Mouse (Mus musculus) testis, adult 2 months (tissue): ENCODE data around the gene Baz2b. TPM values are rescaled to one million over a fixed set of nuclear protein-coding genes. Genes with fewer than 3 reads are reported as not detected.

Experiments used
- H3K27ac ChIP-seq: fragments of 200-500 bp; 2 replicates; pipeline ENCODE4 v1.5.1; 2012; ENCODE audit warnings: low read depth, low read length; ENCODE audit not compliant: control insufficient read depth, insufficient read depth
- H3K27me3 ChIP-seq: fragments of 200-500 bp; 2 replicates; pipeline ENCODE4 v1.6.1; 2012; ENCODE audit warnings: mild to moderate bottlenecking, low read length, moderate library complexity; ENCODE audit not compliant: control insufficient read depth, insufficient read depth
- H3K36me3 ChIP-seq: fragments of 200-500 bp; 2 replicates; pipeline ENCODE4 v1.6.1; 2012; ENCODE audit warnings: mild to moderate bottlenecking, low read length; ENCODE audit not compliant: control insufficient read depth, insufficient read depth
- H3K4me1 ChIP-seq: fragments of 200-500 bp; 2 replicates; pipeline ENCODE4 v1.6.1; 2012; ENCODE audit warnings: low read length; ENCODE audit not compliant: control insufficient read depth, insufficient read depth
- H3K4me3 ChIP-seq: fragments of 200-500 bp; 2 replicates; pipeline ENCODE4 v1.5.1; 2012; ENCODE audit warnings: low read depth, mild to moderate bottlenecking, low read length, moderate library complexity, mixed read lengths; ENCODE audit not compliant: control insufficient read depth
- CTCF ChIP-seq: fragments of 200-500 bp; IDR thresholded peaks from 2 replicates; pipeline ENCODE4 v1.5.1; 2012; ENCODE audit warnings: low read depth, mild to moderate bottlenecking, inconsistent platforms, low read length, moderate library complexity; ENCODE audit not compliant: control insufficient read depth, insufficient read depth, insufficient replicate concordance
- POLR2A ChIP-seq: fragments of 200-500 bp; IDR thresholded peaks from 2 replicates; pipeline ENCODE4 v1.6.1; 2012; ENCODE audit warnings: low read depth, mild to moderate bottlenecking, inconsistent platforms, low read length, moderate library complexity; ENCODE audit not compliant: control insufficient read depth
- polyA plus RNA-seq: library from polyadenylated mRNA; depleted of rRNA; stranded (reverse); fragments of >200 nt; gene quantifications from 2 replicates; pipeline ENCODE4 v1.2.3, GENCODE M21; 2012

Baz2b gene
- polyA plus RNA-seq, 1 experiment = 20.0 TPM

DNA sequence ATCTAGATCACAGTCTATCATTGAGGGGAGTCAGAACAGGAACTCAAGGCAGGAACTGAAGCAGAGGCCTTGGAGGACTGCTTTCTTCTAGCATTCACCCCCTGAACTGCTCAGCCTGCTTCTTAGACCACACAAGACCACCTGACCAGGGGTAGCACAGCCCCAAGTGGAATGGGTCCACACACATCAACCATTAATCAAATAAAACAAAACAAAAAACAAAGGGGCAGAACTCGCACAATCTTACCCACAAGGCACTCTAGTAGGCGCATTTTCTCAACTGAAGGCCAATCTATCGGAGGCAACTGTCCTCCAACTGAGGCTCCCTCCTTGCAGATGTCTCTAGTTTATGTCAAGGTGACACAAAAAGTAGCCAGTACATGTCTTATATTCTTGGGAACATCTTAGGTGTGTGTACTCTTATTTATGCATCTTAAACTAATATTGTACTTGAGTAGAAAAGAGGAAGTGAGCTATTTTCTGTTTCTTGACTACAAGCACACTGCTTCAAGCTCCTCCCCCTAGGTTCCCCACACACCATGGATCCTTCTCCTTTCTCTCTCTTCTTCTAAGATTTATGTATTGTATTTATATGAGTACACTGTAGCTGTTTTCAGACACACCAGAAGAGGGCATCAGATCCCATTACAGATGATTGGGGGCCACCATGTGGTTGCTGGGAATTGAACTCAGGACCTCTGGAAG, 189.9 kb downstream of the Baz2b start:
- no peaks in the 10 kb centered on the region for H3K27me3 ChIP-seq
- H3K27ac ChIP-seq = no peak overlapping the region
- no peak overlapping the region for H3K4me3 ChIP-seq
- H3K4me1 ChIP-seq = no peaks in the 10 kb centered on the region
- no peaks in the 10 kb centered on the region for H3K36me3 ChIP-seq
- TF ChIP-seq POLR2A (no peak), CTCF (no peak)

DNA sequence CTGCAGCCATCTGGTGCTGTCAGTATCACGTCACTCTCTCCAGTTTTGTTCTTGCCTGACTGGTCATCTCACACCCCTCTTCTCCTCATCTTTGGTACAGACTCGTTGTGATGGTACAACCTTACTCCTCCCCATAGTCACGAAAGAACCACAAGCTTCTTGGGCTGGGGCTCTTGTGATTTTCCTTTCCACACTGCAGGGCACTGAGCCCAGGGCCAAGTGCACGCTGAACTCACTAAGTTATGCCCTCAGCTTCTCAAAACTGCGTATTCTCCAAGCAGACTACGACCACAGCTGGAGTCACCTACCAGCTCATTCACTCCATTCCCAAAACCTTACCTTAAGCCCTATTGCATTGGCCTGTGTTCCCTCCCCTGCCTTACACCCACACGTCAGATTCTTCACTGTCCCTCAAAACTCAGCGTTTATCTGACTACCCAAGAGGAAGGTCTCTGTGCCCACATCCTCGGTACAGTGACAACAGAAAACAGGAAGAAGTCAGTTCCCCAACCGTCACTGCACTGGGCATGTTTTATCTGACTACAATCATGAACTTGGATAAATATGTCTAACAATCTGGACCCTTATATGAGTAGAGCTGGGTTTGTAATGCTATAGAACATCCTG, 190.7 kb downstream of the Baz2b start:
- Histone ChIP-seq H3K36me3 (no peaks in the 10 kb centered on the region), H3K27ac (no peak overlapping the region)

DNA sequence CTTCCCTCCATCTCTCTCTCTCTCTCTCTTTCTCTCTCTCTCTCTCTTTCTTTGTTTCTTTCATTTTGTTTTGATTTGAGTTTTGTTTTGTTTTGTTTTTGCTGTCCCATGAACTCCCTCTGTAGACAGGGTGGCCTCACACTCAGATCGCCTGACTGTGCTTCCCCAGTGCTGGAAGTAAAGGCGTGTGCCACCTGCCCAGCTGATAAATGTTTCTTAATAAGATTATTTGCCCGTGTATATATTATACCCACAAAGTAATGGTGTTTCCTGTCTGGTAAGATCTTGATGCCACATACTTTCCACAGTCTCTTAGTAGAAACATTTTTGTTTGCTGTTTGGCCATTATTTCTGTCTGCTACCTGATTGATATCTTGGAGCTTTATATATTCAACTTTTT, 198.1 kb downstream of the Baz2b start:
- TF ChIP-seq POLR2A (no peak), CTCF (no peak)
- no peaks in the 10 kb centered on the region for H3K27me3 ChIP-seq
- H3K36me3 ChIP-seq = no peaks in the 10 kb centered on the region
- no peak overlapping the region for H3K27ac ChIP-seq
- H3K4me3 ChIP-seq = no peak overlapping the region
- no peaks in the 10 kb centered on the region for H3K4me1 ChIP-seq

More for the DNA sequence above, 190.7 kb downstream of the Baz2b start:
- Histone ChIP-seq H3K4me1 (no peaks in the 10 kb centered on the region), H3K27me3 (no peaks in the 10 kb centered on the region), H3K4me3 (no peak overlapping the region)
- TF ChIP-seq POLR2A (no peak), CTCF (no peak)

DNA sequence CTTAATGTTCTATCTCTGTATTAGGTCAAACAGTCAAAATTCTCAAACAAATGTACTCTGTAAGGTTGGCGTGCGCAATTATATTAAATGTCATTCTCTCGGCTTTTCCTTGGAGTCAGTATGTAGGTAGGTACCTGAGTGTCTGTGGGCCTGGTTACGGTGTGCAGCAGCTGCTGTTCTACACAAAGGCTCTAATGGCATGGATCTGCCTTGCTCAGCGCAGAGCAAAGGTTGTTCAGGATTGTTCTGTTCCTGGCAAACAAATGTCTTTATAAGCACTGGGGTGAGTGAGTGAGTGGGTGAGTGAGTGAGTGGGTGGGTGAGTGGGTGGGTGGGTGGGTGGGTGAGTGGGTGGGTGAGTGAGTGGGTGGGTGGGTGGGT, 206.0 kb downstream of the Baz2b start:
- no peaks in the 10 kb centered on the region for H3K27me3 ChIP-seq
- H3K4me3 ChIP-seq = no peak overlapping the region
- TF ChIP-seq CTCF (no peak), POLR2A (no peak)
- no peaks in the 10 kb centered on the region for H3K36me3 ChIP-seq
- H3K27ac ChIP-seq = no peak overlapping the region
- H3K4me1 ChIP-seq = no peaks in the 10 kb centered on the region

DNA sequence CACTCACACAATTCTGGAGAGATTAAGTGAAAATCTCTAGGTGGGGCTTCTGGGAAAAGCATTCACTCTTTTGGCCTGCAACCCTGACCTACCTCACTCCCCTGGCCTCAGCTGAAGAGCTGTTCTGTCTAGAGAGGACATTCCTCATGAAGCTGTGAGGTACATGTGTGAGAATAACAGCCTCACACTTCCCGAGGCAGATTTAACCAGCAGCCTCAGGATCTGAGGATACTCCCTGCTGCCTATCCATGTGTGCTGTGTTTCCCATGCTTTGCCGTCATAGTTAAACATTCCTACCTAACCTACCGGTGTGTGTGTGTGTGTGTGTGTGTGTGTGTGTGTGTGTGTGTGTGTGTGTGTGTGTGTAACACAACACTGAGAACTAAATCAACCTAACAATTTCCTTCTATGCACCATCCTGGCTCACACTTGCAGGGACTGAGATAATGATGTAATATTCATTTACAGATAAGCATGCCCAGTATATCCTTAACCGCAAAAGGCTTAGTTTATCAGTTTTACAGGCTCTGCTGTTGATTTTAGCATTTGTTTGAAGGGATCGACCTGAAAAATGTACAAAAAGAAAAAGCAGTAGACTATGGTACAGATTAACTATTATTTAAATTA, 206.5 kb downstream of the Baz2b start:
- no peaks in the 10 kb centered on the region for H3K4me1 ChIP-seq
- no peaks in the 10 kb centered on the region for H3K27me3 ChIP-seq
- no peak overlapping the region for H3K27ac ChIP-seq
- TF ChIP-seq POLR2A = no peak
- TF ChIP-seq CTCF = no peak
- no peak overlapping the region for H3K4me3 ChIP-seq
- no peaks in the 10 kb centered on the region for H3K36me3 ChIP-seq

DNA sequence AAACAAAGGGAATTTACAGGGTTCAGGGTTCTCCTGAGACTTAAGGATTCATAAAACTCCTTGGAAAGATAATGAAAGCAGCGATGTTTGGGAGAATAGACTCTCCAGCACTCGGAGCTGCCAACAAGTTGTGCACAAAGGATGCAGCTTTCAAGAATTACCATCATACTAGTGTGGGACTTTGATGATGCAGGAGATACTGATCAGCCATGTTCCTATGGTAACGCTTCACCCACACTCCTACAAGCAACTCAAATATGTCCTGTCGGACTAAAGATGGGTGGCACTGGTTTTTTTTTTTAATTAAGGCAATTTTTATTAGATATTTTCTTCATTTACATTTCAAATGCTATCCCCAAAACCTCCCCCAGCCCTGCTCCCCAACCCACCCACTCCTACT, 209.4 kb downstream of the Baz2b start:
- H3K36me3 ChIP-seq = no peaks in the 10 kb centered on the region
- no peak overlapping the region for H3K27ac ChIP-seq
- TF ChIP-seq POLR2A = no peak
- no peak for TF ChIP-seq CTCF
- H3K27me3 ChIP-seq = no peaks in the 10 kb centered on the region
- no peak overlapping the region for H3K4me3 ChIP-seq
- no peaks in the 10 kb centered on the region for H3K4me1 ChIP-seq

DNA sequence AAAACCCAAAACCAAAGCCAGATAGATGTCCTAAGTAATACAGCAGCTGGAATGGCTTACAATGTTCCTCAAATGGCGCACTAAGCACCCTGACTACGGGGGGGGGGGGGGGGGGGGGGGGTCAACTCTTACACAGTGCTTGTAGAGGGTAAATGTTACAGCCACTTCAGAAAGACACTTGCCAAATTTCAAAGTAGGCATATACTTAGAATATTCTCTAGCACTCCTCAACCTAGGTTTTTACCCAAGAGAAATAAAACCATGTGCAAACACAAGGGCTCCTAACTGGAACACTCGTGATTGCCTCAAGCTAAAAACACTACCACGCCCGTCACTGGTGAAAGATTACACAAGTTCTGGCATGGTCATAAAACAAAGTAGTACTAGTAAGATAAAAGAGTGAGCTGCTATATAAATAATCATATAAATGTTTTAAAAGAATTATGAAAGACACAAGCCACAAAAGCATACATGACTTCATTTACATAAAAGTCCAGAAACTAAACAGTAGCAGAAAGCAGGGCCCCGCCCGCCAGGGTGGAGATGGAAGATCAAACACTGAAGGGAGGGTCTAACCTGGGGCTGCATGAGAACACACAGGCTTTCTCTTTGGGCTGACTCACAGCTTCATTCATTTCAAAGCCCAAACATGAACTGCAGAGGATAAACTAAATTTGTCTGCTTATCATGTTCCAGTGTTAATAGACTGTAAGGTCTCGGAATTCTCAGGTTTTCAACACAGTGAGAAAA, 212.0 kb downstream of the Baz2b start:
- TF ChIP-seq POLR2A = no peak
- TF ChIP-seq CTCF = no peak
- H3K4me3 ChIP-seq = no peak overlapping the region
- H3K27ac ChIP-seq = no peak overlapping the region
- H3K4me1 ChIP-seq = no peaks in the 10 kb centered on the region
- no peaks in the 10 kb centered on the region for H3K36me3 ChIP-seq
- H3K27me3 ChIP-seq = no peaks in the 10 kb centered on the region
